20 mouse cellular contexts compared by ENCODE assay signal in genomic region chr7:64231996-64232395, GRCm38 (mm10). TPM values are rescaled to one million over a fixed set of nuclear protein-coding genes. Genes with fewer than 3 reads are reported as not detected.
DNase-seq lines count a peak whose midpoint lies in the region; TF ChIP-seq lines count a peak whose summit lies in the region.
"Had no signal": no experiment of that assay in that cellular context is flagged by ENCODE, and none has a peak within 500 bp of the region (broad histone marks: within the 10 kb centered on the region; RNA-seq: fewer than 3 reads in every experiment).

No protein-coding gene starts in this region.

- no peak overlapping the region for H3K27ac ChIP-seq in kidney, adult 2 months (ENCODE audit: insufficient read depth, low read depth, low read length)

- WGBS in kidney, adult 2 months, result 35% methylated on average over 2 of the region's 2 CpGs

- DNase-seq in kidney, adult 2 months, result peak; percentile 5
- DNase-seq in kidney, postnatal 14 days, result no peak
- peak; percentile 67 for DNase-seq in retina, postnatal 1 day
- no peak for DNase-seq in retina, embryonic 14.5 days (ENCODE audit: low spot score)
- DNase-seq in Muller cell, postnatal 12 days (ENCODE audit: inconsistent ontology term), result peak; percentile 74
- DNase-seq in testis, postnatal 10 days (ENCODE audit: low spot score), result no peak
- DNase-seq: adrenal gland, adult 2 months; adrenal gland, adult 8-10 months; adrenal gland, postnatal 10 days; adrenal gland, postnatal 14 days; adrenal gland, postnatal 25 days; adrenal gland, postnatal 36 days; B cell, adult 2 months; cerebellum, adult 11 months; cerebellum, adult 11-12 months; cerebellum, adult 18-20 months; cerebellum, adult 2 months had no signal

- H3K4me3 ChIP-seq in kidney, adult 2 months (ENCODE audit: insufficient read depth, low read depth, low read length), result no peak overlapping the region

- no peaks in the 10 kb centered on the region for H3K36me3 ChIP-seq in kidney, adult 2 months (ENCODE audit: control insufficient read depth, insufficient read depth, low read length)
- H3K36me3 ChIP-seq: G1E had no signal

- no peak for TF ChIP-seq POLR2A in kidney, adult 2 months (IDR thresholded peaks at IDR 0.05; ENCODE audit: low read depth, low read length)

- no peak for TF ChIP-seq CTCF in kidney, adult 2 months (conservative IDR thresholded peaks at IDR 0.05; ENCODE audit: insufficient read depth, insufficient read length, low read depth, low read length)

- H3K4me1 ChIP-seq in kidney, adult 2 months (ENCODE audit: control insufficient read depth, insufficient read depth, low read length), result no peaks in the 10 kb centered on the region

- H3K27me3 ChIP-seq in kidney, adult 2 months (replicated peaks; ENCODE audit: control insufficient read depth, insufficient read depth, low read length), result no peaks in the 10 kb centered on the region
- H3K27me3 ChIP-seq: CH12.LX, Patski had no signal

RNA-seq across cellular contexts. Expression of gene Mtmr10, which starts 55.5 kb away (rescaled TPM):
- 9.7 and 10.1 TPM in 2 replicates for polyA plus RNA-seq in kidney, adult 2 months (2012; rRNA removed)

Comparison
In these comparisons a context has a peak if more than half of its experiments do, and no peak if none do; other contexts are left out.
1. DNase-seq: peak in kidney, adult 2 months (single experiment), retina, postnatal 1 day (single experiment) and Muller cell, postnatal 12 days (single experiment); none in kidney, postnatal 14 days (single experiment), retina, embryonic 14.5 days (single experiment) and testis, postnatal 10 days (single experiment).